Mouse (Mus musculus) embryonic facial prominence, embryonic 11.5 days (tissue): ENCODE measurements at regions not wholly inside any gene's neighbourhood (a gene's known extent, or its start where the extent isn't known, plus 50 kb on each side); places are given as distances from the start of the nearest gene placed in this dataset.
A peak's percentile ranks its signal among the peaks of the same experiment; 100 is the strongest.

Source experiments
- ATAC-seq: fragments of 200-750 bp; cut with Nextera tagmentation; replicated peaks from 2 replicates; pipeline ENCODE4 v1.8.0; 2017; ENCODE audit warnings: low read depth; ENCODE audit not compliant: insufficient number of reproducible peaks, low FRiP score, low TSS enrichment
- DNase-seq: peaks from one replicate; pipeline ENCODE4 v3.0.0-alpha.2; 2015; ENCODE audit warnings: low spot score
- H3K27ac ChIP-seq: fragments of 300-500 bp; sonication (generic); replicated peaks from 2 replicates; pipeline ENCODE4 v1.5.1; 2014; ENCODE audit warnings: mild to moderate bottlenecking, low read depth, low read length, control low read depth
- H3K27me3 ChIP-seq: fragments of 300-500 bp; sonication (generic); 2 replicates; pipeline ENCODE4 v1.6.1; 2014; ENCODE audit warnings: mild to moderate bottlenecking, low read length, moderate library complexity, mixed read lengths; ENCODE audit not compliant: control insufficient read depth, insufficient read depth
- H3K36me3 ChIP-seq: fragments of 300-500 bp; sonication (generic); replicated peaks from 2 replicates; pipeline ENCODE4 v1.6.1; 2014; ENCODE audit warnings: low read depth, mild to moderate bottlenecking, low read length, moderate library complexity, mixed read lengths; ENCODE audit not compliant: control insufficient read depth, insufficient read depth
- H3K4me1 ChIP-seq: fragments of 300-500 bp; sonication (generic); 2 replicates; pipeline ENCODE4 v1.6.1; 2014; ENCODE audit warnings: low read length, mixed read lengths; ENCODE audit not compliant: control insufficient read depth, insufficient read depth
- H3K4me2 ChIP-seq: fragments of 300-500 bp; sonication (generic); 2 replicates; pipeline ENCODE4 v1.6.1; 2014; ENCODE audit warnings: low read depth, mild to moderate bottlenecking, control low read depth, low read length, moderate library complexity
- H3K4me3 ChIP-seq: fragments of 300-500 bp; sonication (generic); 2 replicates; pipeline ENCODE4 v1.5.1; 2014; ENCODE audit warnings: low read depth, low read length, control low read depth
- H3K9ac ChIP-seq: fragments of 300-500 bp; sonication (generic); replicated peaks from 2 replicates; pipeline ENCODE4 v1.6.1; 2014; ENCODE audit warnings: mild to moderate bottlenecking, control low read depth, low read length
- H3K9me3 ChIP-seq: fragments of 300-500 bp; sonication (generic); replicated peaks from 2 replicates; pipeline ENCODE4 v1.6.1; 2016; ENCODE audit warnings: mild to moderate bottlenecking, low read length, inconsistent platforms, mixed read lengths; ENCODE audit not compliant: control insufficient read depth
- WGBS: fragments of 180-500 bp; shearing (Covaris S2); extraction: QIAGEN DNeasy Blood & Tissue Kit; methylation state at CpG from one replicate; pipeline ENCODE4 v1.1.7; 2014; 5-methylcytosine and 5-hydroxymethylcytosine counted together

DNA sequence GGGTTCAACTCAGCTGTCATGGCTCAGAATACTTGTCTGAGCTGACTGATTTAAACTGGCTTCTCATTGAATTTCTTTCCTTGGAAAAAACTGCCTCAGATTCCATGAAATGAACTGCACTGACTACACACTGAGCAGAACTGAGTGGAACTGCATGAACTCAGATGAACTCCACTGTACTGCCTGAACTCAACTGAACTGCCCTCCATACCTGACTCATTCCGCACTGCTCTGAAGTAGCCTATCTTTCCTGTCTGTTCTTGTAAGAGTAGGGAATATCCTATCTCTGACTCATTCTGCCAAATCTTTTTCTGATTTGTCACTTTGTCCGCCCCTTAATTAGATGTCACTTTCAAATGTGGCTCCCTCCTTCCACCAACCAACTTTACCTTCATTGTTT lies 237.0 kb upstream of the Rgmb start:
- Histone ChIP-seq H3K4me2 (no peak overlapping the region), H3K27ac (no peak overlapping the region), H3K36me3 (no peaks in the 10 kb centered on the region), H3K27me3 (no peaks in the 10 kb centered on the region), H3K4me1 (no peaks in the 10 kb centered on the region), H3K9me3 (no peaks in the 10 kb centered on the region), H3K9ac (no peak overlapping the region), H3K4me3 (no peak overlapping the region)
- DNase-seq, result no peak
- no peak for ATAC-seq
- WGBS, result 95% methylated on average over 2 of the region's 2 CpGs

DNA sequence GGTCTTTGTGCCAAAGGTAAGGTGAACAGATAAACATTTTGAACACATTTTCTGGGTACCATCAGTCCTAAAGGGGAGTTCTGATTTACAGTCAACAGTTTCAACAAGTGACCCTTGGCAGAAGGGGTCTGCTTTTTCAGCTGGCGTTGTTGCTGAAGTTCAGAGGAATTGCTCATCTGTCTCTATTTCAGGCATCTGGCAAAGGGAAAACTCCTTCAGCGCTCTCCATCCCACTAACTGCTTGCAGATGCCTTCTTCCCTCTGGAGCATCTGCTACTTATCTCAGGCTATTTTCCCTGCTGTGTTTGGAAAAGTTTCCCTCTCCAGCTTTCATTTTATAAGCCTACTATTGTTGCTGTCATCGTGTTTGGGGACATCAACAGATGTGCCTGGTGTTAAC lies 223.6 kb upstream of the Rgmb start:
- Histone ChIP-seq H3K9me3 (no peaks in the 10 kb centered on the region), H3K36me3 (no peaks in the 10 kb centered on the region)
- WGBS, result 20% methylated on average over 3 of the region's 3 CpGs

DNA sequence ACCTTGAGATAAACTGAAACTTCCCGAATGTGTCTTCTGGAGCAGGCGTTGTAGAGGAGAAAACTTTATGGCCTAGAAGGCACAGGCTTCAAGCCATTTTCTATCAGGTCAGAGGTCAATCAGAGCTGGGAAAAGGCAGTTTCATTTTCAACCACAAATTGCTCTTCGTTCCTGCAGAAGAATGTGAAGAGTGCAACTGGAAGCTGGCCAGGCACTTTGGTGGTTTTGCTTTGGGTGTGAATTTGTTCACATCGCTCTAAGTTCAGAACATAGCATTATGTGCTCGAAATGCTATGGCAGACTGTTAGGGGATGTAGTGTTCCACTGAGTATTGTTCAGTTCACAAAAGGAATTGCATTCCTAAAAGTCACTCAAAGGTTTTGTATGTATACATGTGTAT lies 220.9 kb upstream of the Rgmb start:
- ATAC-seq (no peak), DNase-seq (peak; percentile 23)
- Histone ChIP-seq H3K4me3 (no peak overlapping the region), H3K4me2 (no peak overlapping the region), H3K36me3 (no peaks in the 10 kb centered on the region), H3K27ac (no peak overlapping the region), H3K9ac (no peak overlapping the region), H3K4me1 (no peaks in the 10 kb centered on the region), H3K9me3 (no peaks in the 10 kb centered on the region), H3K27me3 (no peaks in the 10 kb centered on the region)
- 48% methylated on average over 5 of the region's 5 CpGs for WGBS

More for the DNA sequence above, 223.6 kb upstream of the Rgmb start:
- Histone ChIP-seq H3K9ac (no peak overlapping the region), H3K4me1 (no peaks in the 10 kb centered on the region), H3K27me3 (no peaks in the 10 kb centered on the region), H3K4me3 (no peak overlapping the region), H3K27ac (no peak overlapping the region), H3K4me2 (no peak overlapping the region)
- DNase-seq, result peak; percentile 90
- no peak for ATAC-seq

DNA sequence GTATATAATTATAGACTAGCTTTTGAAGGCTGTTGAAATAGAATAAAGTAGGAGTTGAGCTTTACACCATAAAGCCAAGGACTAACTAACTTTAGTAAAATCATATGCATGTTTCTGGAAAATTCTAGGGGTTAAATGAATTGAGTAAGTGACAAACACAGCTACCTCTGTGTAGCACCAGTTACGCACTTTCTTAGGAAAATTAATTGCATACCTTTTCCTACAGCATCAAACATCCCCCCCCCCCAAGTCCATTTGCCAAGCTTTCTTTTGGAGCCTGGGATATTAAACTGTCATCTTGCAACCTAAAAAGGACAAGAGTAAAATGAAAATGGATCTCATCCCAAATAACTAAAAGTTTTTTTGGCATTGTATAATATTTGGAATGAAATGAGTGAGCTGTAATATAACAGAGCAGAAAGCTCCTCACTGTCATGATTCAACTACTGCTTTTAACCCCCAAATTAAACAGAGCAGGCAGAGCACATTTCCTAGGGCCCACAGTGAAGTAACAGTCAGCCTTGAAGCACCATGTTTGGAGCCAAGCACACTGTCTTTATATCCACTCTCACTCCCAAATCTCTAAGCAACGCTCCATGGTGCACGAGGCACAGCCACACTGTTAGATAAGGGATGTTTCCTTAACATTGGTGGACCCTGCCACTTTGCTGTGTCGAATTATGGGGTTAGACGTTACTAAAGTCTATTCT lies 210.9 kb upstream of the Rgmb start:
- H3K27ac ChIP-seq, result no peak overlapping the region
- no peaks in the 10 kb centered on the region for H3K4me1 ChIP-seq
- H3K27me3 ChIP-seq, result no peaks in the 10 kb centered on the region
- H3K4me2 ChIP-seq, result no peak overlapping the region
- DNase-seq, result no peak
- H3K9ac ChIP-seq, result no peak overlapping the region
- no peaks in the 10 kb centered on the region for H3K36me3 ChIP-seq
- no peak overlapping the region for H3K4me3 ChIP-seq
- 68% methylated on average over 5 of the region's 5 CpGs for WGBS
- no peak for ATAC-seq
- H3K9me3 ChIP-seq, result no peaks in the 10 kb centered on the region

DNA sequence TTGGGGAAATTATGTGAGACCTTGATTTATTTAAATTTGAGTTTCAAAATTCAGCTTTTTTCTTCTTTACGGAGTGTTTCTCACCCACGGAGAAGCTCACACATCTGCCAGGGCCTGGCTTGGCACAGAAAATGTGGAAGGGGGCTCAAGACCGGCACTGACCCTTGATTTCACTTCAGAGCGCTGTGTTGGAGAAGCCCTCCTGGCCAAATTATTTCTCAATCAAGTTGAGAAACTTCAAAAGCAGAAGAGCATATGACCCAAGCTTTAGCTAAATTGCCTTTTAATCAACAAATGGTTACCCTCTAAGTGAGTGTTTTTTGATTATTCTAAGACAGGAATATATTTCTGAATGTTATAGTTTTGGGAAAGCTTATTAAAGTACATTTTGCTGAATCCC lies 197.2 kb upstream of the Rgmb start:
- ATAC-seq (no peak), DNase-seq (no peak)
- WGBS, result 93% methylated on average over 4 of the region's 4 CpGs
- no peaks in the 10 kb centered on the region for H3K36me3 ChIP-seq
- H3K9me3 ChIP-seq, result no peaks in the 10 kb centered on the region
- H3K4me1 ChIP-seq, result no peaks in the 10 kb centered on the region
- no peak overlapping the region for H3K27ac ChIP-seq
- no peak overlapping the region for H3K4me3 ChIP-seq
- no peaks in the 10 kb centered on the region for H3K27me3 ChIP-seq
- no peak overlapping the region for H3K4me2 ChIP-seq
- no peak overlapping the region for H3K9ac ChIP-seq

DNA sequence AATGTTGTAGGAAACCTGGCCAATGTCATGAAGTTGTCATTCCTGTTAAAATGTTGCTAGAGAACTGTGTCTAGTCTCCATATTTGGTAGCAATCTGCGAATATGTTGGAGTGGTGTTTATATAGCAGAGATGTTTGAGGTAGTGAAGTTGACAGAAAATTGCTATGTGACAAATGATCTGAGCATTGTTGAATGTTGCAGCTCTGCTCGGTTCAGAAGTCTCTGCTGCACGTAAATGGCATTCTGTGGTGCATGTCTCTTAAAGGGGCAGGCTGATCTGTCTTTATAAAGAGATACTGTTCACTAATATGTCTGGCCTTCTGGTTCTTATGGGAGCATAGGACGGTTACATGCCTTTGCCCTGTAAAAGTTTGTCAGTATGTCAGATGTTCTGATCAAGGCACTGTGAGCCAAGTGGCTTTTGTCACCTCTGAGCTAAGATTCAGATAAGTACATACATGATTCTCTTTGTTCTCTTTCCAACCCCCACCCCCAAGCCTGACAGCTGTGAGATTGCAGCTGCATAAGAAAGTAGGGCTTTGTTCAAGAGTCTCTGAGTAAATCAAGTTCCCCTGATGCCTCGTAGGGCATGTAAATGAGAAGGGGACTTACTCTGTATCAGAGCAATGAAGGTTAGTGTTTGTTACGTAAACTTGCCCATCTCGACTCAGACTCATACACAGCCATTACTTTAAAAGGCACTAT lies 174.2 kb upstream of the Rgmb start:
- no peak overlapping the region for H3K4me2 ChIP-seq
- no peaks in the 10 kb centered on the region for H3K27me3 ChIP-seq
- WGBS, result 34% methylated on average over 7 of the region's 7 CpGs
- H3K27ac ChIP-seq, result no peak overlapping the region
- no peak overlapping the region for H3K9ac ChIP-seq
- H3K36me3 ChIP-seq, result no peaks in the 10 kb centered on the region
- no peak overlapping the region for H3K4me3 ChIP-seq
- no peaks in the 10 kb centered on the region for H3K4me1 ChIP-seq
- H3K9me3 ChIP-seq, result no peaks in the 10 kb centered on the region
- ATAC-seq (peak; percentile 65), DNase-seq (peak; percentile 15)

DNA sequence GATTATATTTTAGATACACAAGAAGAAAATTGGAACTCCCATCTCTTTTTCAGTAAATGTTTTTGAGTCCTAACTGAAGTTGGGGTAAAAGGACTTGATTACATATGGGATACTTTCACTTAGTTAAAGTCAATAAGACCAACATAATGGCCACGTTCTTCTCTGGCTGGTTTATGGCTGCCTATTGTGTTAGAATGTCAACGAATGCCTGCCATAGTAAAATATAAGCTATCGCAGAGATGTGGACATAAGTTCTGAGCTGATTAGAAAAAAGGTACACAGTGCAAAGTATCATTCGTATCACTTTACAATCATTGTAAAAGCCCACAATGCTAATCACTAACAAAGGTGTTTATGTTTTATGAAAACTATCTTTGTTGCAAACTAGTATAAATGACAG lies 173.2 kb upstream of the Rgmb start:
- Histone ChIP-seq H3K9ac (no peak overlapping the region), H3K27me3 (no peaks in the 10 kb centered on the region), H3K27ac (no peak overlapping the region), H3K4me1 (no peaks in the 10 kb centered on the region), H3K9me3 (no peaks in the 10 kb centered on the region), H3K4me3 (no peak overlapping the region), H3K4me2 (no peak overlapping the region), H3K36me3 (no peaks in the 10 kb centered on the region)
- WGBS, result 86% methylated on average over 4 of the region's 4 CpGs
- no peak for DNase-seq
- no peak for ATAC-seq

DNA sequence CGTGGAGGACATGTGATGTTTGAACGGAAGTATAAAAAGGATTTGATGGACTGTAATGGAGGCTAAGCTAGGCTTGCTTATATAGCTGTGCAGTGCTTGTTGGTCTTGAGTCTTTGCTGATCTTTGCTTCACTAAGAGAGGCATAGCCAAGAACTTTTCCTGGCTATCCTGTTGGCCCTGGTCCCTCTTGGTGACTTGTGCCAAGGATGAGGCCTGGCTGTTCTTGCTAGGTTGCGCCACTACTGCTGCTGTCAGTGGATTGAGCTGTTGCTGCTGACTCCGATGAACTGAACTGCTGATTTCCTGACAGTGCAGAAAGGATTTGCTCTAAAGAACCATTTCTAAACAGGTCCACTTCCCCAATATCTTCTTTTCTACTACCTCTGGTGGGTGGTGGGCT lies 167.9 kb upstream of the Rgmb start:
- Histone ChIP-seq H3K4me2 (no peak overlapping the region), H3K36me3 (no peaks in the 10 kb centered on the region), H3K27ac (no peak overlapping the region), H3K9me3 (no peaks in the 10 kb centered on the region), H3K27me3 (no peaks in the 10 kb centered on the region), H3K4me1 (no peaks in the 10 kb centered on the region), H3K4me3 (no peak overlapping the region), H3K9ac (no peak overlapping the region)
- DNase-seq (no peak), ATAC-seq (no peak)
- 93% methylated on average over 4 of the region's 4 CpGs for WGBS
